Mouse (Mus musculus): ENCODE measurements around the gene Eef1akmt1. TPM values are rescaled to one million over a fixed set of nuclear protein-coding genes. Genes with fewer than 3 reads are reported as not detected.
A peak's percentile ranks its signal among the peaks of the same experiment; 100 is the strongest.

Eef1akmt1 gene
- polyA plus RNA-seq, 1 experiment from 2014 or later, result 62.2 TPM

GRCm38 (mm10) chr14:57546131-57546530, 25.3 kb downstream of the Eef1akmt1 start:
- WGBS, result 82% methylated on average over 8 of the region's 8 CpGs
- peaks cover 6% of the 10 kb centered on the region for H3K4me1 ChIP-seq
- H3K4me2 ChIP-seq, result no peak overlapping the region
- no peak overlapping the region for H3K4me3 ChIP-seq
- no peaks in the 10 kb centered on the region for H3K9me3 ChIP-seq
- peaks cover 21% of the 10 kb centered on the region for H3K36me3 ChIP-seq
- H3K27ac ChIP-seq (replicated peaks), result no peak overlapping the region
- H3K27me3 ChIP-seq (replicated peaks), result peaks cover 8% of the 10 kb centered on the region; the same call in 1 of the 2 replicates
- no peak for ATAC-seq (ENCODE audit: extremely low read depth, insufficient number of reproducible peaks, low FRiP score, low TSS enrichment)
- no peak overlapping the region for H3K9ac ChIP-seq

- peaks cover 8% of the 10 kb centered on the region; the same call in 1 of the 2 replicates for H3K27me3 ChIP-seq (replicated peaks)
- H3K4me1 ChIP-seq, result peaks cover 6% of the 10 kb centered on the region
- no peak overlapping the region for H3K4me2 ChIP-seq
- 78% methylated on average over 17 of the region's 17 CpGs for WGBS
- no peak overlapping the region for H3K4me3 ChIP-seq
- H3K9ac ChIP-seq, result no peak overlapping the region
- H3K9me3 ChIP-seq, result no peaks in the 10 kb centered on the region
- no peak overlapping the region for H3K27ac ChIP-seq (replicated peaks)
- ATAC-seq (ENCODE audit: extremely low read depth, insufficient number of reproducible peaks, low FRiP score, low TSS enrichment), result no peak
- peaks cover 21% of the 10 kb centered on the region for H3K36me3 ChIP-seq
These were observed 25.9 kb downstream of the Eef1akmt1 start for GRCm38 (mm10) chr14:57545526-57545925.

GRCm38 (mm10) chr14:57543420-57544039, 27.9 kb downstream of the Eef1akmt1 start:
- H3K4me3 ChIP-seq, result no peak overlapping the region
- no peak for ATAC-seq (ENCODE audit: extremely low read depth, insufficient number of reproducible peaks, low FRiP score, low TSS enrichment)

GRCm38 (mm10) chr14:57542231-57542630, 29.2 kb downstream of the Eef1akmt1 start:
- peaks cover 8% of the 10 kb centered on the region; the same call in 1 of the 2 replicates for H3K27me3 ChIP-seq (replicated peaks)
- no peak for ATAC-seq (ENCODE audit: extremely low read depth, insufficient number of reproducible peaks, low FRiP score, low TSS enrichment)
- H3K9ac ChIP-seq, result peak overlapping the region; percentile 58; the same call in 1 of the 2 replicates

More at GRCm38 (mm10) chr14:57543420-57544039, 27.9 kb downstream of the Eef1akmt1 start:
- no peak overlapping the region for H3K4me2 ChIP-seq
- peaks cover 2% of the 10 kb centered on the region; the same call in 1 of the 2 replicates for H3K36me3 ChIP-seq
- WGBS, result 76% methylated on average over 13 of the region's 13 CpGs
- H3K27ac ChIP-seq (replicated peaks), result no peak overlapping the region
- no peak overlapping the region for H3K9ac ChIP-seq
- H3K4me1 ChIP-seq, result peaks cover 7% of the 10 kb centered on the region
- no peaks in the 10 kb centered on the region for H3K9me3 ChIP-seq
- peaks cover 8% of the 10 kb centered on the region; the same call in 1 of the 2 replicates for H3K27me3 ChIP-seq (replicated peaks)

GRCm38 (mm10) chr14:57540683-57541082, 30.7 kb downstream of the Eef1akmt1 start:
- ATAC-seq (ENCODE audit: extremely low read depth, insufficient number of reproducible peaks, low FRiP score, low TSS enrichment), result no peak
- no peak overlapping the region for H3K27ac ChIP-seq (replicated peaks)

More at GRCm38 (mm10) chr14:57542231-57542630, 29.2 kb downstream of the Eef1akmt1 start:
- WGBS, result 45% methylated on average over 34 of the region's 34 CpGs
- Histone ChIP-seq H3K36me3 (no peaks in the 10 kb centered on the region), H3K9me3 (no peaks in the 10 kb centered on the region), H3K27ac (replicated peaks) (no peak overlapping the region), H3K4me2 (peak overlapping the region; percentile 53), H3K4me3 (peak overlapping the region; percentile 29), H3K4me1 (peaks cover 20% of the 10 kb centered on the region)

GRCm38 (mm10) chr14:57537261-57538015, 34.0 kb downstream of the Eef1akmt1 start:
- Histone ChIP-seq H3K4me1 (peaks cover 51% of the 10 kb centered on the region), H3K9me3 (no peaks in the 10 kb centered on the region), H3K4me3 (0 out of 2 replicates have a peak overlapping the region, but pooled peaks have one; percentile 3), H3K36me3 (no peaks in the 10 kb centered on the region), H3K9ac (peak overlapping the region; percentile 72), H3K4me2 (peak overlapping the region; percentile 49), H3K27me3 (replicated peaks) (peaks cover 27% of the 10 kb centered on the region), H3K27ac (replicated peaks) (peak overlapping the region; percentile 89)
- no peak for ATAC-seq (ENCODE audit: extremely low read depth, insufficient number of reproducible peaks, low FRiP score, low TSS enrichment)
- WGBS, result 9% methylated on average over 16 of the region's 16 CpGs

More at GRCm38 (mm10) chr14:57540683-57541082, 30.7 kb downstream of the Eef1akmt1 start:
- no peak overlapping the region for H3K9ac ChIP-seq
- no peaks in the 10 kb centered on the region for H3K9me3 ChIP-seq
- H3K27me3 ChIP-seq (replicated peaks), result peaks cover 8% of the 10 kb centered on the region; the same call in 1 of the 2 replicates
- 73% methylated on average over 11 of the region's 11 CpGs for WGBS
- no peak overlapping the region for H3K4me3 ChIP-seq
- no peak overlapping the region for H3K4me2 ChIP-seq
- H3K36me3 ChIP-seq, result no peaks in the 10 kb centered on the region
- H3K4me1 ChIP-seq, result peaks cover 27% of the 10 kb centered on the region

- peak overlapping the region; percentile 49 for H3K4me2 ChIP-seq
These were observed 34.6 kb downstream of the Eef1akmt1 start for GRCm38 (mm10) chr14:57536820-57537219.

GRCm38 (mm10) chr14:57535646-57536045, 35.8 kb downstream of the Eef1akmt1 start:
- H3K27ac ChIP-seq (replicated peaks), result peak overlapping the region; percentile 86
- H3K4me1 ChIP-seq, result peaks cover 51% of the 10 kb centered on the region
- WGBS, result 39% methylated on average over 6 of the region's 6 CpGs
- no peaks in the 10 kb centered on the region for H3K9me3 ChIP-seq
- H3K9ac ChIP-seq, result 0 out of 2 replicates have a peak overlapping the region, but pooled peaks have one; percentile 24
- no peak overlapping the region for H3K4me3 ChIP-seq
- H3K27me3 ChIP-seq (replicated peaks), result peaks cover 30% of the 10 kb centered on the region
- H3K4me2 ChIP-seq, result peak overlapping the region; percentile 28
- no peak for ATAC-seq (ENCODE audit: extremely low read depth, insufficient number of reproducible peaks, low FRiP score, low TSS enrichment)
- H3K36me3 ChIP-seq, result no peaks in the 10 kb centered on the region

More at GRCm38 (mm10) chr14:57536820-57537219, 34.6 kb downstream of the Eef1akmt1 start:
- H3K9me3 ChIP-seq, result no peaks in the 10 kb centered on the region
- H3K9ac ChIP-seq, result peak overlapping the region; percentile 72; the same call in 1 of the 2 replicates
- H3K4me1 ChIP-seq, result peaks cover 51% of the 10 kb centered on the region
- no peak for ATAC-seq (ENCODE audit: extremely low read depth, insufficient number of reproducible peaks, low FRiP score, low TSS enrichment)
- H3K27me3 ChIP-seq (replicated peaks), result peaks cover 27% of the 10 kb centered on the region
- no peak overlapping the region for H3K4me3 ChIP-seq
- no peaks in the 10 kb centered on the region for H3K36me3 ChIP-seq
- peak overlapping the region; percentile 89 for H3K27ac ChIP-seq (replicated peaks)
- 42% methylated on average over 9 of the region's 9 CpGs for WGBS

GRCm38 (mm10) chr14:57534961-57535360, 36.5 kb downstream of the Eef1akmt1 start:
- 21% methylated on average over 8 of the region's 8 CpGs for WGBS
- Histone ChIP-seq H3K27me3 (replicated peaks) (peaks cover 30% of the 10 kb centered on the region), H3K36me3 (no peaks in the 10 kb centered on the region), H3K4me1 (peaks cover 51% of the 10 kb centered on the region), H3K9me3 (no peaks in the 10 kb centered on the region), H3K27ac (replicated peaks) (peak overlapping the region; percentile 86), H3K4me3 (no peak overlapping the region), H3K4me2 (peak overlapping the region; percentile 14), H3K9ac (peak overlapping the region; percentile 24)
- no peak for ATAC-seq (ENCODE audit: extremely low read depth, insufficient number of reproducible peaks, low FRiP score, low TSS enrichment)

- H3K4me3 ChIP-seq, result no peak overlapping the region
- H3K9me3 ChIP-seq, result no peaks in the 10 kb centered on the region
- peaks cover 56% of the 10 kb centered on the region for H3K4me1 ChIP-seq
- peaks cover 32% of the 10 kb centered on the region for H3K27me3 ChIP-seq (replicated peaks)
- peak overlapping the region; percentile 86 for H3K27ac ChIP-seq (replicated peaks)
- no peak for ATAC-seq (ENCODE audit: extremely low read depth, insufficient number of reproducible peaks, low FRiP score, low TSS enrichment)
- no peaks in the 10 kb centered on the region for H3K36me3 ChIP-seq
- 17% methylated on average over 5 of the region's 5 CpGs for WGBS
- H3K4me2 ChIP-seq, result peak overlapping the region; percentile 14
- peak overlapping the region; percentile 56; the same call in 1 of the 2 replicates for H3K9ac ChIP-seq
These were observed 37.1 kb downstream of the Eef1akmt1 start for GRCm38 (mm10) chr14:57534346-57534745.

GRCm38 (mm10) chr14:57533841-57534240, 37.6 kb downstream of the Eef1akmt1 start:
- Histone ChIP-seq H3K4me1 (peaks cover 61% of the 10 kb centered on the region), H3K9ac (peak overlapping the region; percentile 56; the same call in 1 of the 2 replicates), H3K9me3 (no peaks in the 10 kb centered on the region), H3K27me3 (replicated peaks) (peaks cover 37% of the 10 kb centered on the region), H3K27ac (replicated peaks) (no peak overlapping the region), H3K4me2 (peak overlapping the region; percentile 14; the same call in 1 of the 2 replicates), H3K36me3 (no peaks in the 10 kb centered on the region), H3K4me3 (no peak overlapping the region)
- 22% methylated on average over 11 of the region's 11 CpGs for WGBS
- no peak for ATAC-seq (ENCODE audit: extremely low read depth, insufficient number of reproducible peaks, low FRiP score, low TSS enrichment)

Data from heart, embryonic 13.5 days (tissue).